Mouse (Mus musculus) CH12.LX (cell line): Measurements from ENCODE around the gene Tm4sf19.
A peak's percentile ranks its signal among the peaks of the same experiment; 100 is the strongest.

Source experiments
- CHD2 ChIP-seq: IDR thresholded peaks from 2 replicates; pipeline ENCODE4 v1.6.1; 2011; ENCODE audit warnings: low read length, improper control_type of control experiment
- CTCF ChIP-seq, 2 experiments: IDR thresholded peaks in 1 of 2; conservative IDR thresholded peaks in 1 of 2; 2 replicates each; pipeline ENCODE4 v1.5.1; 2011 to 2012; ENCODE audit warnings: low read depth in 2 of 2, low read length in 2 of 2, improper control_type of control experiment in 1 of 2, inconsistent platforms in 1 of 2, mild to moderate bottlenecking in 1 of 2, moderate library complexity in 1 of 2
- GABPA ChIP-seq: IDR thresholded peaks from 2 replicates; pipeline ENCODE4 v1.6.1; 2012; ENCODE audit warnings: low read depth, low read length, improper control_type of control experiment, inconsistent platforms; ENCODE audit not compliant: insufficient replicate concordance
- MAFK ChIP-seq: IDR thresholded peaks from 2 replicates; pipeline ENCODE4 v1.6.1; 2011; ENCODE audit warnings: low read length, improper control_type of control experiment; ENCODE audit not compliant: insufficient replicate concordance
- NRF1 ChIP-seq: IDR thresholded peaks from 2 replicates; pipeline ENCODE4 v1.6.1; 2014; ENCODE audit warnings: low read depth, mild to moderate bottlenecking, inconsistent platforms, low read length, improper control_type of control experiment, moderate library complexity
- RCOR1 ChIP-seq: conservative IDR thresholded peaks from 2 replicates; pipeline ENCODE4 v1.6.1; 2012; ENCODE audit warnings: low read depth, mild to moderate bottlenecking, inconsistent platforms, low read length, improper control_type of control experiment

DNA sequence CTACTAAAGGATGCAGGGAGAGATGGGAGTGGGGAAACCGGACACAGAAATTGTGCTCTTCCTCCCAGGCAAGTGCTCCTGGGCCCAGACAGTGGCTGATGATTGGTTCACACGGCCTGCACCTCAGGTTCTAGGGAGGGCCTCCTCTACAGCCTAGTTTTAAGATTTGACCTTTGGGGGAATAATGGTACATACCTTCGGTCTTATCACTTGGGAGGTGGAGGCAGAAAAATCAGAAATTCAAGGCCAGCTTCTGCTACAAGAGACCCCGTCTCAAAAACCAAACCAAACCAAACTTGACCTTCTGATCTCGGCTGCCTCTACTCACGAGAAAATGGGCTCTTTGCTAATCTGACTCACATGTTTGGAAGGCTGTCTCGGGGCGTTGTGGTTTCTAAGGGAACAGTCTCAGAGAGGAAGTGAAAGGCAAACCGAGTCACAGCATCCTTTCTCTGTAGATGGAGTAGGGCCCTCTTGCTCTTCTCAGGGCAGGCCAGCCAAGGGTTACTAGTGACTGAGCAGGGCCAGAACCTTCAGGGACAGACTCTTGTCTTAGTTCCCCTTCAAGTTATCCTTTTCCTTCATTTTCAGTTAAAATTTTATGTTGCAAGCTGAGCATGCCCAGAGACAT, 1.1 kb downstream of the Tm4sf19 start:
- TF ChIP-seq CTCF (conservative IDR thresholded peaks at IDR 0.05 in 1 of 2, IDR thresholded peaks at IDR 0.05 in 1 of 2; ENCODE audit: low read depth in 2 of 2, low read length in 2 of 2) (no peak), GABPA (no peak), RCOR1 (peak; percentile 98), CHD2 (peak; percentile 55; the same call in 1 of the 2 replicates), NRF1 (no peak), MAFK (peak; percentile 36; the same call in 1 of the 2 replicates)
